Mouse (Mus musculus) cerebral cortex, adult 2 months (tissue): ENCODE results near the gene Adgrf5.

ENCODE experiments used
- WGBS: fragments of 180-500 bp; shearing (Covaris S2); methylation state at CpG from one replicate; pipeline ENCODE4 v1.1.7; 2018; 5-methylcytosine and 5-hydroxymethylcytosine counted together

Adgrf5 gene

GRCm38 (mm10) chr17:43459737-43460230, 99.5 kb downstream of the Adgrf5 start:
- 70% methylated on average over 12 of the region's 12 CpGs for WGBS

- 25% methylated on average over 19 of the region's 19 CpGs for WGBS
Observed at GRCm38 (mm10) chr17:43460245-43461181, 100.3 kb downstream of the Adgrf5 start.

GRCm38 (mm10) chr17:43470039-43470438, 109.8 kb downstream of the Adgrf5 start:
- 52% methylated on average over 3 of the region's 3 CpGs for WGBS

GRCm38 (mm10) chr17:43472558-43472957, 112.3 kb downstream of the Adgrf5 start:
- 90% methylated on average over 4 of the region's 4 CpGs for WGBS

GRCm38 (mm10) chr17:43474775-43475174, 114.5 kb downstream of the Adgrf5 start:
- 90% methylated on average over 16 of the region's 16 CpGs for WGBS

- 92% methylated on average over 3 of the region's 3 CpGs for WGBS
Observed at GRCm38 (mm10) chr17:43485982-43486381, 125.7 kb downstream of the Adgrf5 start.

- WGBS = 92% methylated on average over 2 of the region's 2 CpGs
Observed at GRCm38 (mm10) chr17:43488439-43489151, 128.3 kb downstream of the Adgrf5 start.

- 97% methylated on average over 10 of the region's 10 CpGs for WGBS
Observed at GRCm38 (mm10) chr17:43490371-43490770, 130.1 kb downstream of the Adgrf5 start.

- 89% methylated on average over 5 of the region's 5 CpGs for WGBS
Observed at GRCm38 (mm10) chr17:43495502-43495901, 135.3 kb downstream of the Adgrf5 start.

- 53% methylated on average over 4 of the region's 4 CpGs for whole genome bisulfite sequencing
Observed at GRCm38 (mm10) chr17:43497521-43497920, 137.3 kb downstream of the Adgrf5 start.

- WGBS = 81% methylated on average over 1 of the region's 1 CpGs
Observed at GRCm38 (mm10) chr17:43500513-43500912, 140.3 kb downstream of the Adgrf5 start.

GRCm38 (mm10) chr17:43501223-43501622, 141.0 kb downstream of the Adgrf5 start:
- 71% methylated on average over 3 of the region's 3 CpGs for WGBS

- 96% methylated on average over 5 of the region's 5 CpGs for WGBS
Observed at GRCm38 (mm10) chr17:43501631-43502030, 141.4 kb downstream of the Adgrf5 start.

GRCm38 (mm10) chr17:43502592-43502991, 142.3 kb downstream of the Adgrf5 start, which contains the start of gene Mep1a:
Gene Mep1a, minus strand, starts transcription at chr17:43502812.
- 84% methylated on average over 9 of the region's 9 CpGs for WGBS

- 79% methylated on average over 4 of the region's 4 CpGs for WGBS
Observed at GRCm38 (mm10) chr17:43503861-43504593, 143.8 kb downstream of the Adgrf5 start.

- 82% methylated on average over 6 of the region's 6 CpGs for WGBS
Observed at GRCm38 (mm10) chr17:43504594-43504934, 144.3 kb downstream of the Adgrf5 start.
